Mouse (Mus musculus) ES-E14 (cell line): Measurements from ENCODE around the gene Colec11. TPM values are rescaled to one million over a fixed set of nuclear protein-coding genes. Genes with fewer than 3 reads are reported as not detected.

ENCODE experiments used
- DNase-seq: peaks from one replicate; pipeline ENCODE4 v3.0.0-alpha.2; 2013; ENCODE audit warnings: low read depth, low spot score
- H3K27ac ChIP-seq: 2 replicates; pipeline ENCODE4 v1.5.1; 2012; ENCODE audit warnings: low read depth, mild to moderate bottlenecking, low read length, moderate library complexity, mixed read lengths; ENCODE audit not compliant: poor library complexity, insufficient read depth, severe bottlenecking
- H3K36me3 ChIP-seq: 2 replicates; pipeline ENCODE4 v1.6.1; 2012; ENCODE audit warnings: mild to moderate bottlenecking, low read length, moderate library complexity, mixed read lengths; ENCODE audit not compliant: control insufficient read depth, poor library complexity, insufficient read depth, severe bottlenecking
- H3K4me1 ChIP-seq, 2 experiments: fragments of 150-350 bp in 1 of 2; sonication (generic) in 1 of 2; 2 replicates each; pipeline ENCODE4 v1.6.1; 2012; ENCODE audit warnings: low read length in 2 of 2, mild to moderate bottlenecking in 1 of 2, mixed read lengths in 1 of 2; ENCODE audit not compliant: control insufficient read depth in 2 of 2, insufficient read depth in 2 of 2, poor library complexity in 1 of 2
- H3K4me3 ChIP-seq, 2 experiments: fragments of 150-350 bp in 1 of 2; sonication (generic) in 1 of 2; 2 replicates each; pipeline ENCODE4 v1.5.1; 2012; ENCODE audit warnings: low read length in 2 of 2, low read depth in 1 of 2, mild to moderate bottlenecking in 1 of 2, mixed read lengths in 1 of 2; ENCODE audit not compliant: insufficient read depth in 1 of 2, poor library complexity in 1 of 2, severe bottlenecking in 1 of 2
- H3K9ac ChIP-seq: 2 replicates; pipeline ENCODE4 v1.6.1; 2012; ENCODE audit warnings: low read depth, mild to moderate bottlenecking, low read length, mixed read lengths; ENCODE audit not compliant: poor library complexity, insufficient read depth, severe bottlenecking
- H3K9me3 ChIP-seq: fragments of 150-350 bp; sonication (generic); 2 replicates; pipeline ENCODE4 v1.6.1; 2012; ENCODE audit warnings: low read depth, mild to moderate bottlenecking, low read length; ENCODE audit not compliant: control insufficient read depth, insufficient read depth
- CHD2 ChIP-seq: IDR thresholded peaks from 2 replicates; pipeline ENCODE4 v1.6.1; 2014; ENCODE audit warnings: mild to moderate bottlenecking, low read depth, low read length, inconsistent platforms
- HCFC1 ChIP-seq: IDR thresholded peaks from 2 replicates; pipeline ENCODE4 v1.6.1; 2012; ENCODE audit warnings: low read length, inconsistent platforms, borderline replicate concordance; ENCODE audit not compliant: insufficient read depth
- MAFK ChIP-seq: IDR thresholded peaks from 2 replicates; pipeline ENCODE4 v1.6.1; 2014; ENCODE audit warnings: mild to moderate bottlenecking, low read depth, low read length, inconsistent platforms; ENCODE audit not compliant: insufficient read depth
- ZC3H11A ChIP-seq: IDR thresholded peaks from 2 replicates; pipeline ENCODE4 v1.6.1; 2012; ENCODE audit warnings: low read depth, mild to moderate bottlenecking, inconsistent platforms, low read length, borderline replicate concordance
- ZNF384 ChIP-seq: IDR thresholded peaks from 2 replicates; pipeline ENCODE4 v1.6.1; 2012; ENCODE audit warnings: low read depth, low read length, inconsistent platforms
- in situ Hi-C, 2 experiments: fragments of 600-800 bp; cut with MboI; formaldehyde crosslinking; loops; one replicate each; pipeline ENCODE4 v1.15.1; 2025; ENCODE audit warnings: low sequenced_read_pairs in 2 of 2, inconsistent platforms in 1 of 2; ENCODE audit not compliant: unreplicated experiment in 2 of 2
- total RNA-seq: library from RNA; depleted of rRNA; stranded (reverse); fragments of 300-350 nt; gene quantifications from 2 replicates; pipeline ENCODE4 v1.2.3, GENCODE M21; 2012

Gene Colec11
- total RNA-seq, 1 experiment: 0.18 TPM

GRCm38 (mm10) chr12:28612391-28612790, 10.8 kb downstream of the Colec11 start:
- Histone ChIP-seq H3K4me1 (peaks cover 0 to 3% of the 10 kb centered on the region in 2 experiments; a peak in 1 of 4 replicates), H3K27ac (no peak overlapping the region), H3K9ac (no peak overlapping the region), H3K4me3 (no peak overlapping the region), H3K36me3 (no peaks in the 10 kb centered on the region), H3K9me3 (no peaks in the 10 kb centered on the region)
- no peak for TF ChIP-seq ZC3H11A
- TF ChIP-seq ZNF384: no peak
- no peak for TF ChIP-seq HCFC1
- no peak for TF ChIP-seq MAFK
- no peak for TF ChIP-seq CHD2
- in situ Hi-C loops: no loop called here
- DNase-seq: no peak

GRCm38 (mm10) chr12:28607546-28608305, 15.5 kb downstream of the Colec11 start:
- Histone ChIP-seq H3K9me3 (no peaks in the 10 kb centered on the region), H3K4me1 (peaks cover 0 to 3% of the 10 kb centered on the region in 2 experiments; a peak in 1 of 4 replicates), H3K36me3 (no peaks in the 10 kb centered on the region), H3K4me3 (peak overlapping the region; percentile 34 to 35; a peak in 3 of 4 replicates), H3K27ac (no peak overlapping the region), H3K9ac (peak overlapping the region; percentile 37; the same call in 1 of the 2 replicates)
- TF ChIP-seq CHD2 (no peak), ZNF384 (no peak), HCFC1 (no peak)
- no peak for DNase-seq
- in situ Hi-C loops: no loop called here

GRCm38 (mm10) chr12:28603494-28603893, 19.7 kb downstream of the Colec11 start:
- in situ Hi-C loops: no loop called here
- DNase-seq: no peak
- H3K4me3 ChIP-seq: no peak overlapping the region
- no peak overlapping the region for H3K27ac ChIP-seq
- no peak overlapping the region for H3K9ac ChIP-seq
- no peaks in the 10 kb centered on the region for H3K9me3 ChIP-seq
- TF ChIP-seq HCFC1 (no peak), CHD2 (no peak), ZC3H11A (no peak), ZNF384 (no peak), MAFK (no peak)
- peaks cover 0 to 5% of the 10 kb centered on the region in 2 experiments; a peak in 1 of 4 replicates for H3K4me1 ChIP-seq
- no peaks in the 10 kb centered on the region for H3K36me3 ChIP-seq

- H3K4me3 ChIP-seq: no peak overlapping the region
- no peak overlapping the region for H3K27ac ChIP-seq
- in situ Hi-C loops: no loop called here
- no peaks in the 10 kb centered on the region for H3K36me3 ChIP-seq
- peaks cover 0 to 2% of the 10 kb centered on the region in 2 experiments; a peak in 1 of 4 replicates for H3K4me1 ChIP-seq
- H3K9me3 ChIP-seq: no peaks in the 10 kb centered on the region
- H3K9ac ChIP-seq: no peak overlapping the region
- no peak for TF ChIP-seq MAFK
- no peak for TF ChIP-seq CHD2
- TF ChIP-seq ZC3H11A: no peak
- no peak for TF ChIP-seq ZNF384
- TF ChIP-seq HCFC1: no peak
- DNase-seq: no peak
Observed at GRCm38 (mm10) chr12:28602259-28602658, 20.9 kb downstream of the Colec11 start.

GRCm38 (mm10) chr12:28598526-28598991, 24.6 kb downstream of the Colec11 start:
- no peak overlapping the region for H3K9ac ChIP-seq
- in situ Hi-C loops: no loop called here
- no peaks in the 10 kb centered on the region for H3K9me3 ChIP-seq
- no peak for DNase-seq
- TF ChIP-seq ZNF384: no peak
- TF ChIP-seq ZC3H11A: no peak
- TF ChIP-seq CHD2: no peak
- no peak for TF ChIP-seq HCFC1
- no peak for TF ChIP-seq MAFK
- H3K4me3 ChIP-seq: no peak overlapping the region
- no peak overlapping the region for H3K27ac ChIP-seq
- H3K4me1 ChIP-seq: peaks cover 0 to 2% of the 10 kb centered on the region in 2 experiments; a peak in 1 of 4 replicates
- H3K36me3 ChIP-seq: no peaks in the 10 kb centered on the region
